Mouse (Mus musculus) CH12.LX (cell line): ENCODE data around the gene Tapt1.

Experiments
- CTCF ChIP-seq, 2 experiments: IDR thresholded peaks in 1 of 2; conservative IDR thresholded peaks in 1 of 2; 2 replicates each; pipeline ENCODE4 v1.5.1; 2011 to 2012; ENCODE audit warnings: low read depth in 2 of 2, low read length in 2 of 2, improper control_type of control experiment in 1 of 2, inconsistent platforms in 1 of 2, mild to moderate bottlenecking in 1 of 2, moderate library complexity in 1 of 2
- MXI1 ChIP-seq: IDR thresholded peaks from 2 replicates; pipeline ENCODE4 v1.6.1; 2011; ENCODE audit warnings: mild to moderate bottlenecking, low read depth, low read length, improper control_type of control experiment
- POLR2A ChIP-seq: IDR thresholded peaks from 2 replicates; pipeline ENCODE4 v1.6.1; 2011; ENCODE audit warnings: low read depth, mild to moderate bottlenecking, improper control_type of control experiment, low read length
- POLR2AphosphoS2 ChIP-seq: IDR thresholded peaks from 2 replicates; pipeline ENCODE4 v1.6.1; 2011; ENCODE audit warnings: low read depth, low read length, improper control_type of control experiment
- USF1 ChIP-seq: IDR thresholded peaks from 2 replicates; pipeline ENCODE4 v1.6.1; 2014; ENCODE audit warnings: low read depth, mild to moderate bottlenecking, inconsistent platforms, low read length, improper control_type of control experiment

DNA sequence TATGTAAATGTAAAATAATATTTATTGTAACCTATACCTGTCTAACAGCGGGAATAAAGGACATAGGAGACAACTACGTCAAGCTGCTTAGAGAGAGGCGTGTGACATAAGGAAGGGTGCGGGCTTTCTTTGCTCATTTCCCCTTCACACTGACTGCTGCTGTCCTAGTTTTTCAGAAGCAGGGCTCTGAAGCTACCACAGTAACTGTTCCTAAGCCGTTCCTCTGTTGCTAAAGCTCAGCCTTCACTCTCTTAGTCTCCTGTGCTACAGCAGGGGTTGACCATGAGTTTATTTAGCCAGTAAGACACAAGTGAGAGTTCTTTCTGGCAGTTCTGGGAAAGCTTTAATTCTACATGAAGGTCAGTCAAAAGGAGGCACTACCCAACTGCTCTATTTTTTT, 13.0 kb downstream of the Tapt1 start:
- TF ChIP-seq POLR2AphosphoS2 (no peak), POLR2A (no peak), MXI1 (no peak), CTCF (conservative IDR thresholded peaks at IDR 0.05 in 1 of 2, IDR thresholded peaks at IDR 0.05 in 1 of 2; ENCODE audit: low read depth in 2 of 2, low read length in 2 of 2) (no peak), USF1 (no peak)
